Mouse (Mus musculus) ovary, postnatal 14 days (tissue): ENCODE measurements around the gene Wnt8b.

ENCODE experiments used
- DNase-seq: peaks from one replicate; pipeline ENCODE4 v3.0.0; 2022; ENCODE audit warnings: low spot score

Wnt8b gene

DNA sequence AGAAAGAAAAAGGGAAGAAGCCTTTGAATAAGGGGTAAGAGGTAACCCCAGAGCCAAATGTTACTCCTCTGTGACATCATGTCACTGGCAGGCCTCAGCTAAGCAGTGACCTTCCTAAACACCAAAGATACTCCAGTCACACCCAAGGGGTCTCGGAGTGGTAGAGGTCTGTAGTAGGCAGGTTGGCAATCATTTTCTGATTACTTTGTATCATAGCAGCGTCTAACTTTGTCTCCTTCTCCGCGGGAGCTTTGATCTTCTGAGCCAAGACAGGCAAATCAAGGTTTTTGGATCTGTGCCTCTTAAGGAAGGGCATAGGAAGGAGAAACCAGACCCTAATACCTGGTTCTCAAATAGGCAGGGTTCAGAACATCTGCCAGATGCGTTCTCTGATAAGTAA lies 19.3 kb downstream of the Wnt8b start:
- DNase-seq, result no peak

DNA sequence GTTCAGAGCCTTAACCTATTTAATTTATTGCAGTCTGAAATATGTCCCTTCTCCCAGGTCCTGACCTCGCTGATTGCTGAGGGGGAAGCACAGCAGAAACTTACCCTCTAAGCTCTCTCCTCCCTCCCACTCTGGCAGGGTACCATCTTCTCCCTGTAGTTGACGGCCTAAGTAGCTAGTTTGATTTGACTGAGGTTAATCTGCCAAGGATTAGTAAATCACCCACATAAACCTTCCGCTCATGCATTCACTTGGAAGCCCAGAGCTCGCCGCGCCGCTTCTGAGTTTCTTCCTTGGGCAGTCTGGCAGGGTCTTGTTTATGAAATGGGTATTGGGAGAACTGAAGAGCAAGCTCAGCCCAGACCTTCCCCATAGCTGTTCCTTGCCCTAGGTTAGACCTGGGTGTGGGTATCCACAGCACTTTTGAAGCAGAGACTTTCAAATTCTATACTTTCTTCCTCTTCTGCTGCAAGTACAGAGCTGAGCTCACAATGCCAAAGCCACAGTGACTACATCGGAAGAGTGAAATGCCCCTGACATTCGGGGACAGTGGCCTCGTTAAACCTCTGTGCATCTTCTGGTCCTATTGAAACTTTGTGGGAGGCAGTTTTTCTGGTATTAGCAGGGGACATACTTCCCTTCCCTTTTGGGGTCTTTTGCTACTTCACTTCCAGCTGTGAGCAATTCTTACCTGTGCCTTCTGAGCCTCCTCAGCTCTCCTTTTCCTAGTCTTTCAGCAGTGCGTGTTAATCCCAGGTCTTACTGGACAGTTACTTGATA lies 20.0 kb downstream of the Wnt8b start:
- no peak for DNase-seq

- DNase-seq, result no peak
Measured at GRCm38 (mm10) chr19:44513921-44514482, 20.7 kb downstream of the Wnt8b start.

DNA sequence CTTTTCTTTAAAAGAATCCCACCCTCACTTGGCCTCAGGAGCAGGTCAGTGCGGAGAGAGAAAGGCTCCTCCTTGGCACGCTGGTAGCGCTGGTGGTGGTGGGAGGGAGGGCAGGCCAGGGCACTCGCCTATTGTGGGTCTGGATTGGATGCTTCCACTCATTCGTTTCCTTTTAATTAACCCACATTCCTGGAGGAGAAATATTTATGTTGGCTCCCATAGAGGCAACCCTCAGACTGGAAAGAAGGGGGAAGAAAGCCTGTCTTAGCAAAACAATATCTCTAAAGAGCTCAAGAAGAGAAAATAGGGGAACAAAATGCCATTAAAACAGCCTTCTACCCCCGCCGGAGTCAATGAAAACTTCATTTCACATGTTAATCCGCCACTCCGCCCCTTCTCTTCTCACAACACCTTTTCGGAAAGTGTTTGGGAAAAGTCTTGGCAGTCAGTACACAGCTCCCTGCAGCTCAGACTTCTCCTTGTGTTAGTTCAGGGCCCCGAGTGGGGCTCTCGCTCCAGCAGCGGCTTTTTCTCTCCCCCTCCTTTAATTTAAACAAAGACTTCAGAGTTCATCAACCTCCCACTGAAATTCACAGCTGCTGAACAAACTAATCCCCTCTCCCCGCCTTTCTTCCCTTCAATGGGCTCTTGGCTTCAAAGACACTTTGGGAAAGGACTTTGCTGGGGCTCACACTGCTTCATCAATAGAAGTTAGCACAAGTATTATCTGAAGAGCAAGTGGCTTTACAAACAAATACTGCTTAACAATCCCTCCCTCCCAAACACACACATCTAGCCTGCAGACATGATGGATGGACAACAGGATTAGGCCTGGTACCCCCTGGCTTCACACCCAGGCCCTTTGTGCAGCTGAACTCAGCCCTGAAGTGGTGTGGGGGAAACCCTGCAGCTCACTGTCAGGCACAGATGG lies 21.5 kb downstream of the Wnt8b start:
- no peak for DNase-seq

DNA sequence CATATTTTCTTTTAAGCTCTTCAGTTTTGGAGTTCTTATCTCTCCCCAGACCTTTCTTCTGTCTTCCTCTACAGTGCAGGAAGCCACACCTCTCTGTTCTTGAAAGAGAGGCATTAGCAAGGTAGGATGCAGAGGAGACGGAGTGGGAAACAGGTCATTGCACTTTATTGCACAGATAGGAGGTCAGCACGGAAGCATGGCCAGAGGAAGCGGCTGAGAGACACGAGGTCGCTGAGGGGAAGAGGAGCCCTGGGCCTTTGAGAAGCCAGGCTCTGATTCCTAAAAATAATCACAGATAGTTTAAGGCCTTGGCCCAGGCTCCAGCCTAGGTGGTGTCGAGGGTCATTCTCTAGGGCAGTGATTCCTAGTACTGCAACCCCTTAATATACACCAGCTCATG lies 22.5 kb downstream of the Wnt8b start:
- DNase-seq, result no peak

DNA sequence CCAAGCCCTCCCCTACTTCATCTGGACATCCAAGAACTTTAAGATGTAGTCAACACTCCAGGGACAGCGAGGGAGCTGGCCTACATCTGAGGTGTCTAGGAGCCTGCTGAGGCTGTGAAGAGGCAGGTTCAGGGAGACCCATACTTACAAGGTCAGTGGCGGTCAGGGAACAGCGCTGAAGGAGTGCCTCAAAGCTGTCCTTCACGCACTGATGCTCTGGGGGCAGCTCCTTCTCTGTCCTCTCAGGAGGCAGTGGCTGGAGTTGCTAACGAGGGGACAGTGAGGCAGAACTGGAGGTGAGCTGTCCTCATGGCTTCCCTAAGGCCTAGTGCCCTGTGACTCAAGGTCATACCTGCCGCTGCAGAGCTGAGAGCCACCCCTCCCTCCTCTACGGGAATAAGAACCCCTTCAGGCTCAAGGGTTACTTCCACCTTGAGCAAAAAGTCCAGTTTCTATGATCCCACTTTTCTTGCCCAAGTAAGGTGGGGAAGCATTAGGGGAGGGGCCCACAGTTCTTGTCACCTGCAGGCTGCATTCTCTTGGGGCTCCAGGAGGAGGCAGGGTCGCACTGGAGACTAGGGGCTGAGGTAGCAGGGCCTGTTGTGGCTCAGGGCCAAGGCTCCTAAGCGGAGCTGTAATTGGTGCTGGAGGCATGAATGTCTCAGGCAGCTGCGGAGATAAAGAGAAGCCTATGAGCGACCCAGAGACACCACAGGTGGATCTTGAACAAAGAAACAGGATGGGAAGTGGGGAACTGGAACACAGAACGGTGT lies 24.9 kb downstream of the Wnt8b start:
- no peak for DNase-seq

GRCm38 (mm10) chr19:44519152-44519551 lies 25.9 kb downstream of the Wnt8b start:
- peak; percentile 22 for DNase-seq

- DNase-seq, result no peak
Measured at GRCm38 (mm10) chr19:44525551-44526205, 32.4 kb downstream of the Wnt8b start.

DNA sequence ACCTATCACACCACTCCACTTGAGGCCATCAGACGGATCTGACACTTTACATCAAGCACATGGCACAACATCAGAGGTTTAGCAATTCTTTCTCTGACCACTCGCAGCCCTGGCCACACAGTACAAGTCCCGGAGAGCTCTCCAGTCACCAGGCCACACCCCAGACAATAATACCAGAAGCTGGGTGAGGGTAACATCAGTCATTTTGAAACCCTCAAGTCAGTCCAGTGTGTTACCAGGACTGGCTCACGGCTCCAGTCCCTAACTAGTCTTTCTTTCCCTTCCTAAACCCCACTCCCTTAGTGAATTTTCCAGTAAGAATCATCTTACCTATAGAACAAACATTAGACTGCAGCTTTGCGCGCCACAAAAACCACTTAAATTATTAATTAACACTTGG lies 36.7 kb downstream of the Wnt8b start:
- no peak for DNase-seq

DNA sequence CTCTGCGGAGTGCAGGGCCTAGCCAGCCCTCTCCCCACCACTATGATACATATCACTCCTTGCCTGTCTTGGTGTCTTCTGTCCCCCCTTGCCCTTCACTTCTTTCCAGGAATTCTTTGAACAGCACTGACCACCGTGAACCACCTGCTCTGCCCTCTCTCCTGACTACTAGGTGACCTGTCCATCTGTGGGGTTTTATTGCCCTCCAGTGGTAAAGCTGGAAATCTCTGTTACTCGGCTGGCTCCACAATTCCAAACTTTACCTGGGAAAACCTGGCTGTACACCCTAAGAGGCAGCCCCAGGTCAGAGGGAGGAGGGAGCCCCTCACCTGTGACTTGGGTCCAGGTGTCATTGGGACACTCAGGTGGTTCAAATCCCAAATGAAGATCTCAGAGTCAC lies 42.1 kb downstream of the Wnt8b start:
- peak; percentile 25 for DNase-seq

DNA sequence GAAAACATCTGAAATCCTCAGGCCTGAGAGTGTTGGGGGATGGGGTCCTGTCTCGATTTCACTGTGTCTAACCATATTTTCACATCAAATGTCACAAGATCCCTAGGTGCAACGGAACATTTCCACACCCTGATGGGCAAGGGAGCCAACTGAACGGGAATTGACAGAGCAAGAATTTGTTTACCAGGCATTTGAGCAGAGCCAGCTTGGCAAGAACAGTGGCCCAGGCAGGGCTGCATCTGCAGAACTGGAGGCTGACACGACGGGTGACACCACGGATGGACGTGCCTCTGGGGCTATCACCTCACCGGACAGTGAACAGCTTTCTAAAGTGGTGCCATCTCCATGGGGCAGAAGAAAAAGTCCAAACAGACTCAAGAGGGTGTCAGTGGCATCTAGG lies 44.1 kb downstream of the Wnt8b start:
- no peak for DNase-seq

DNA sequence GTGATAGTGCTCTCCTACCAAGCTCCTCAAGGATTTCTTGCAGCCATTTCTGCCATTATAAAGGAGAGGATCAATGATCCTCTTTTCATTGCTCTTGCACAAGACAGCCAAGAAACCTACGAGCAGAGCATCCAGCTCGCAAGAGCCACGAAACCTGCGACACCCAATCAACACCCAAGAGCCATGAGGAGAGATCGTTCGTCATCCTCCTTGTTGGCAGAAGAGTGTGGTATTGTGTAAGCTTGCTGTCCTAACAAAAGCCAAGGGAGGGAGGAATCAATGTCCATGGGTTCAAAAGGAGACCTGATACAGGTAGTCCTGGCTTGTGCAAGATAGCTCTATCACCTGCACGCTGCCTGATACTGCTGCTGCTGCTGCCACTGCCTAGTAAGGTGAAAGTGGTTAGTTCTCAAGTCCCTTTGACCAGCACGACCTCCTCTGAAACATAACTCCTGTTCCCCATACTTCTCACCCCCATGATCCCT lies 49.5 kb downstream of the Wnt8b start:
- no peak for DNase-seq

GRCm38 (mm10) chr19:44544372-44544771 lies 51.1 kb downstream of the Wnt8b start:
- DNase-seq, result no peak

DNA sequence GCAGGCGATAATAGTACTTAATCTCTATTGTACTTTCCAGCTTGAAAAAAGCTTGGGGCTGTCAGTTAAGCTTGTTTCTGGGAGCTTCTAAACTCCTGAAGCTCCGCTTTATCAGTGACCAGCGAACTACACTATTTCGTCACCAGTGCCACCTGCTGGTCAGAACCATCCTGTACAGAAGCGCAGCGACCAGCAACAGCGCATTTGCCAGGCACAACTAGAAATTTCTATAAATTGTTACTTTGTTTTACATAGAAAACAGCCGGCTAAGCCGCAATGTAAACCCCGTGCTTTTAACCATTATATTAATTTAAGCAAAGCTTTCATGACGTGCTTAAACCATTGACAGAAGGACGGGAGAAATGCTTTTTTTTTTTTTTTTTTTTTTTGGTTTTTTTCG lies 51.5 kb downstream of the Wnt8b start:
- DNase-seq, result peak; percentile 53

DNA sequence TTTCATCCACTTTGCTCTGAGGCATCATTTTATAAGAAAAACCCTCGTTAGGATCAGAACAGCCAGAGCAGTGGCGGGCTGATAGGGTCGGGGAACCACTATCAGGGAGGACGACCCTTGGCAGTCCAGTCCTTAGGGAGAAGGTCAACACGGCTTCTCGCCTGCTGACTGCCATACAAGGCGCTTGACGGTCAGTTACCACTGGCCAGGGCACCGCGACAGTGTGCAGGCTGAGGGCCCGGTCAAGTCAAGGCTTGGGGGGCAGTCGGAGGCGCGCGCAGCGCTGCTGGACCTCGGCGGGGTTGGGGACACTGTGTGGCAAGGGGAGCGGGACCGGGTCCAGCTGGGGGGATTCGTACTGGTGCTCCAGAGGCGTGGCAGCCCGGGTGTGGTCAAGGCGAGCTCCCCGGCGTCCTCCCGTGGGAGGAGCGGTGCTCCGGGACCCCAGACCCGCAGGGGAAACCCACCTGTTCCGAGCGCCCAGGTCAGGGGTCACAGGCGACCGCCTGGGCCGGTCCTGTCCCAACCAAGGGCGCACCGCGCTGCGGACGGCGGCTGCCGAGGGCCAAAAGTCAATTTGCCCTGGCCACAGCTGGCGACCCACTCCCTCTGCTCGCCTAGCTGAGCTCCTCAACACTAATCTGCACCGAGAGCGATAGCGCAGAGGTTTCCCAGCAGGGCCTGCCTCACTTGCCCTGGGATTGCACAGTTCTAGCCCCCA lies 52.2 kb downstream of the Wnt8b start, which contains the start of gene Sec31b:
Gene Sec31b, minus strand, starts transcription at position 544 of the 721 bp plus-strand sequence.
- peak; percentile 17 for DNase-seq

DNA sequence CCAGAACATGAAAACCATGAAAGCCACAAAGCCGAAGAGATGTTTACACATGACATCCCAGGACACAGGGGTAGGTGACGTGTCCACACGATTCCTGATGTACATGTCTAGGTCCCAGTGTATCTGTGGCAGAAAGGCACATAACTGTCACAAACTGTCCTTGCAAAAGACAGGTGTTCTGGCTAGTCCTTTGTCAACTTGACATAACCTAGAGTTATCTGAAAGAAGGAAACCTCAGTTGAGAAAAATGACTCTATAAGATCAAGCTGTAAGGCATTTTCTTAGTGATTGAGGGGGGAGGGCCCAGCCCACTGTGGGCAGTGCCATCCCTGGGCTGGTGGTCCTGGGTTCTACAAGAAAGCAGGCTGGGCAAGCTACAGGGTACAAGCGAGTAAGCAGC lies 59.5 kb downstream of the Wnt8b start, which contains the start of gene Gm20538:
Gene Gm20538, minus strand, starts transcription at position 101 of the 400 bp plus-strand sequence.
- no peak for DNase-seq

- no peak for DNase-seq
Measured at GRCm38 (mm10) chr19:44553286-44553685, 60.0 kb downstream of the Wnt8b start.

- DNase-seq, result no peak
Measured at GRCm38 (mm10) chr19:44554490-44554860, 61.2 kb downstream of the Wnt8b start.

GRCm38 (mm10) chr19:44554861-44555590 lies 61.8 kb downstream of the Wnt8b start, which contains the start of gene Ndufb8:
Ndufb8 (minus strand) TSS chr19:44555440.
- DNase-seq, result peak; percentile 96
